Mouse (Mus musculus) heart, embryonic 14.5 days (tissue): ENCODE data around the gene Clcf1. TPM values are rescaled to one million over a fixed set of nuclear protein-coding genes. Genes with fewer than 3 reads are reported as not detected.

Source experiments
- ATAC-seq: fragments of 200-750 bp; cut with Nextera tagmentation; 2 replicates; pipeline ENCODE4 v1.8.0; 2017; ENCODE audit warnings: low read depth, moderate TSS enrichment; ENCODE audit not compliant: insufficient number of reproducible peaks, insufficient read depth, low FRiP score
- H3K27ac ChIP-seq, 2 experiments: fragments of 200-500 bp in 1 of 2; fragments of 300-500 bp in 1 of 2; sonication (generic) in 1 of 2; replicated peaks in 1 of 2; 2 replicates each; pipeline ENCODE4 v1.5.1; 2012 to 2014; ENCODE audit warnings: low read depth in 2 of 2, low read length in 2 of 2, control low read depth in 1 of 2, mild to moderate bottlenecking in 1 of 2, mixed read lengths in 1 of 2; ENCODE audit not compliant: control insufficient read depth in 1 of 2, insufficient read depth in 1 of 2
- H3K27me3 ChIP-seq: fragments of 300-500 bp; sonication (generic); 2 replicates; pipeline ENCODE4 v1.6.1; 2014; ENCODE audit warnings: mild to moderate bottlenecking, low read length, control low read depth; ENCODE audit not compliant: control insufficient read depth, insufficient read depth
- H3K36me3 ChIP-seq: fragments of 300-500 bp; sonication (generic); 2 replicates; pipeline ENCODE4 v1.6.1; 2014; ENCODE audit warnings: mild to moderate bottlenecking, control low read depth, low read length, mixed read lengths; ENCODE audit not compliant: control insufficient read depth, insufficient read depth
- H3K4me1 ChIP-seq, 2 experiments: fragments of 200-500 bp in 1 of 2; fragments of 300-500 bp in 1 of 2; sonication (generic) in 1 of 2; 2 replicates each; pipeline ENCODE4 v1.6.1; 2012 to 2014; ENCODE audit warnings: low read length in 2 of 2, control low read depth in 1 of 2, mixed read lengths in 1 of 2; ENCODE audit not compliant: control insufficient read depth in 2 of 2, insufficient read depth in 2 of 2
- H3K4me2 ChIP-seq: fragments of 300-500 bp; sonication (generic); 2 replicates; pipeline ENCODE4 v1.6.1; 2014; ENCODE audit warnings: mild to moderate bottlenecking, low read length
- H3K4me3 ChIP-seq, 2 experiments: fragments of 200-500 bp in 1 of 2; fragments of 300-500 bp in 1 of 2; sonication (generic) in 1 of 2; 2 replicates each; pipeline ENCODE4 v1.5.1; 2012 to 2014; ENCODE audit warnings: low read length in 2 of 2, mild to moderate bottlenecking in 2 of 2, control low read depth in 1 of 2, low read depth in 1 of 2, moderate library complexity in 1 of 2; ENCODE audit not compliant: control insufficient read depth in 1 of 2, insufficient read depth in 1 of 2
- H3K9ac ChIP-seq: fragments of 300-500 bp; sonication (generic); 2 replicates; pipeline ENCODE4 v1.6.1; 2014; ENCODE audit warnings: mild to moderate bottlenecking, low read length
- H3K9me3 ChIP-seq: fragments of 300-500 bp; sonication (generic); 2 replicates; pipeline ENCODE4 v1.6.1; 2016; ENCODE audit warnings: low read length, control low read depth; ENCODE audit not compliant: control insufficient read depth
- WGBS: fragments of 180-500 bp; shearing (Covaris S2); extraction: QIAGEN DNeasy Blood & Tissue Kit; methylation state at CpG from one replicate; pipeline ENCODE4 v1.1.7; 2014; 5-methylcytosine and 5-hydroxymethylcytosine counted together
- polyA plus RNA-seq: library from polyadenylated mRNA; unstranded; fragments of >200 nt; fragmentation: Nextera tagmentation; extraction: Ambion mirVana; gene quantifications from 2 replicates; pipeline ENCODE4 v1.2.1, GENCODE M21; 2014

Gene Clcf1
- polyA plus RNA-seq, 1 experiment from 2014 or later, result 1.2 TPM

- WGBS, result 1% methylated on average over 41 of the region's 41 CpGs
- Histone ChIP-seq H3K36me3 (no peaks in the 10 kb centered on the region), H3K9ac (peak overlapping the region; percentile 76), H3K4me3 (peak overlapping the region; percentile 65 to 73), H3K4me1 (peaks cover 0 to 5% of the 10 kb centered on the region in 2 experiments; a peak in 2 of 4 replicates), H3K27me3 (no peaks in the 10 kb centered on the region), H3K27ac (0 out of 4 replicates have a peak overlapping the region, but pooled peaks of 1 of the 2 experiments have one; percentile 26), H3K4me2 (peak overlapping the region; percentile 75), H3K9me3 (no peaks in the 10 kb centered on the region)
- peak; percentile 90 for ATAC-seq
These were observed 43.3 kb downstream of the Clcf1 start for GRCm38 (mm10) chr19:4257216-4257896.

GRCm38 (mm10) chr19:4257897-4258252 is 43.8 kb downstream of the Clcf1 start:
- 20% methylated on average over 12 of the region's 12 CpGs for WGBS
- H3K4me2 ChIP-seq, result peak overlapping the region; percentile 75
- no peaks in the 10 kb centered on the region for H3K36me3 ChIP-seq
- H3K27me3 ChIP-seq, result no peaks in the 10 kb centered on the region
- peak overlapping the region; percentile 43 to 73 for H3K4me3 ChIP-seq
- H3K27ac ChIP-seq, result 0 out of 4 replicates have a peak overlapping the region, but pooled peaks of 1 of the 2 experiments have one; percentile 26
- H3K9me3 ChIP-seq, result no peaks in the 10 kb centered on the region
- H3K4me1 ChIP-seq, result peaks cover 0 to 5% of the 10 kb centered on the region in 2 experiments; a peak in 2 of 4 replicates
- H3K9ac ChIP-seq, result peak overlapping the region; percentile 73
- ATAC-seq, result no peak

- Histone ChIP-seq H3K4me1 (peaks cover 0 to 5% of the 10 kb centered on the region in 2 experiments; a peak in 1 of 4 replicates), H3K4me3 (no peak overlapping the region), H3K36me3 (no peaks in the 10 kb centered on the region), H3K9me3 (no peaks in the 10 kb centered on the region), H3K4me2 (no peak overlapping the region), H3K9ac (no peak overlapping the region), H3K27ac (no peak overlapping the region), H3K27me3 (no peaks in the 10 kb centered on the region)
- WGBS, result 61% methylated on average over 8 of the region's 8 CpGs
- no peak for ATAC-seq
These were observed 47.1 kb downstream of the Clcf1 start for GRCm38 (mm10) chr19:4261038-4261698.

GRCm38 (mm10) chr19:4262756-4263155 is 48.7 kb downstream of the Clcf1 start:
- ATAC-seq, result no peak
- Histone ChIP-seq H3K36me3 (no peaks in the 10 kb centered on the region), H3K9ac (no peak overlapping the region), H3K4me2 (no peak overlapping the region), H3K4me3 (no peak overlapping the region), H3K9me3 (no peaks in the 10 kb centered on the region), H3K27me3 (peaks cover 5% of the 10 kb centered on the region), H3K4me1 (peaks cover 0 to 4% of the 10 kb centered on the region in 2 experiments; a peak in 1 of 4 replicates), H3K27ac (no peak overlapping the region)
- WGBS, result 68% methylated on average over 6 of the region's 6 CpGs

- no peaks in the 10 kb centered on the region for H3K36me3 ChIP-seq
- H3K4me2 ChIP-seq, result no peak overlapping the region
- H3K9ac ChIP-seq, result no peak overlapping the region
- H3K27me3 ChIP-seq, result peaks cover 9% of the 10 kb centered on the region
- 70% methylated on average over 14 of the region's 14 CpGs for WGBS
- ATAC-seq, result no peak
- H3K4me1 ChIP-seq, result no peaks in the 10 kb centered on the region; a peak in 1 of 4 replicates
- H3K4me3 ChIP-seq, result no peak overlapping the region
- H3K9me3 ChIP-seq, result no peaks in the 10 kb centered on the region
- no peak overlapping the region for H3K27ac ChIP-seq
These were observed 49.7 kb downstream of the Clcf1 start for GRCm38 (mm10) chr19:4263702-4264101.

- Histone ChIP-seq H3K4me3 (no peak overlapping the region), H3K4me1 (peaks cover 3% of the 10 kb centered on the region in 2 experiments; a peak in 2 of 4 replicates), H3K27me3 (peaks cover 12% of the 10 kb centered on the region), H3K27ac (no peak overlapping the region), H3K9me3 (no peaks in the 10 kb centered on the region), H3K9ac (no peak overlapping the region), H3K4me2 (no peak overlapping the region), H3K36me3 (no peaks in the 10 kb centered on the region)
- 91% methylated on average over 6 of the region's 6 CpGs for WGBS
- ATAC-seq, result no peak
These were observed 50.2 kb downstream of the Clcf1 start for GRCm38 (mm10) chr19:4264171-4264780.

GRCm38 (mm10) chr19:4265956-4266355 is 51.9 kb downstream of the Clcf1 start:
- 54% methylated on average over 4 of the region's 4 CpGs for WGBS

More at GRCm38 (mm10) chr19:4265956-4266355, 51.9 kb downstream of the Clcf1 start:
- no peak overlapping the region for H3K4me2 ChIP-seq
- peaks cover 3 to 6% of the 10 kb centered on the region in 2 experiments; a peak in 2 of 4 replicates for H3K4me1 ChIP-seq
- no peak for ATAC-seq
- no peak overlapping the region for H3K27ac ChIP-seq
- H3K9me3 ChIP-seq, result no peaks in the 10 kb centered on the region
- H3K4me3 ChIP-seq, result no peak overlapping the region
- H3K9ac ChIP-seq, result no peak overlapping the region
- peaks cover 21% of the 10 kb centered on the region for H3K27me3 ChIP-seq
- H3K36me3 ChIP-seq, result no peaks in the 10 kb centered on the region
